Mouse (Mus musculus) small intestine, adult 2 months (tissue): ENCODE data around the gene Snf8.

Source experiments
- CTCF ChIP-seq: fragments of 200-500 bp; IDR thresholded peaks from 2 replicates; pipeline ENCODE4 v1.5.1; 2012; ENCODE audit warnings: low read depth, mild to moderate bottlenecking, control low read depth, inconsistent platforms, low read length, moderate library complexity, mixed read lengths; ENCODE audit not compliant: insufficient replicate concordance, insufficient read length; ENCODE audit errors: extremely low read depth
- POLR2A ChIP-seq: fragments of 200-500 bp; IDR thresholded peaks from 2 replicates; pipeline ENCODE4 v1.6.1; 2012; ENCODE audit warnings: low read depth, mild to moderate bottlenecking, control low read depth, inconsistent platforms, low read length, moderate library complexity

DNA sequence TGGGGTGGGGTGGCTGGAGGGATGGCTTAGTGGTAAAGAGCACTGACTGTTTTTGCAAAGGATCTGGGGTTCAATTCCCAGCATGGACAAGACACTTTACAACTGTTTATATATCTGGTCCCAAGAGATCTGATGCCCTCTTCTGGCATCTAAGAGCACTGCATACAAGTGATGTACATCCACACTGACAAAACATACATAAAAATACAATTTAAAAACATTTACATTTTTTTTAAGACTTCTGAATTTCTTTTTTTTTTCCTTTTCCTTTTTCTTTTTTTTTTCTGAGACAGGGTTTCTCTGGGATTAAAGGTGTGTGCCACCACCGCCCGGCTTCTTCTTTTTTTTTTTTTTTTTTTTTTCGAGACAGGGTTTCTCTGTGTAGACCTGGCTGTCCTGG, 1.4 kb upstream of the Snf8 start:
- TF ChIP-seq CTCF (no peak), POLR2A (no peak)
